In genomic region chr9:107514303-107514955, GRCm38 (mm10) we compare ENCODE assay signal across 9 mouse cellular contexts. TPM values are rescaled to one million over a fixed set of nuclear protein-coding genes. Genes with fewer than 3 reads are reported as not detected.
DNase-seq lines count a peak whose midpoint lies in the region; ATAC-seq and TF ChIP-seq lines count a peak whose summit lies in the region.
"Had no signal": no experiment of that assay in that cellular context is flagged by ENCODE, and none has a peak within 500 bp of the region (broad histone marks: within the 10 kb centered on the region; RNA-seq: fewer than 3 reads in every experiment).

No protein-coding gene starts in this region.

- H3K27ac ChIP-seq in ES-Bruce4 (ENCODE audit: insufficient read depth, low read length) = no peak overlapping the region
- H3K27ac ChIP-seq in forebrain, embryonic 11.5 days (ENCODE audit: low read depth, low read length) = no peak overlapping the region

- H3K36me3 ChIP-seq in ES-Bruce4 (ENCODE audit: control insufficient read depth, insufficient read depth, low read length, poor library complexity, severe bottlenecking) = no peaks in the 10 kb centered on the region
- H3K36me3 ChIP-seq in forebrain, embryonic 11.5 days (ENCODE audit: control insufficient read depth, insufficient read depth, low read length) = no peaks in the 10 kb centered on the region

- H3K4me1 ChIP-seq in ES-Bruce4 (ENCODE audit: control insufficient read depth, insufficient read depth, low read length) = no peaks in the 10 kb centered on the region
- peaks cover 7% of the 10 kb centered on the region for H3K4me1 ChIP-seq in forebrain, embryonic 11.5 days (replicated peaks; ENCODE audit: control insufficient read depth, insufficient read depth, low read length)

- H3K4me3 ChIP-seq in ES-Bruce4 (ENCODE audit: low read depth, low read length) = no peak overlapping the region
- H3K4me3 ChIP-seq in forebrain, embryonic 11.5 days (ENCODE audit: low read depth, low read length) = no peak overlapping the region

- no peak overlapping the region for H3K4me2 ChIP-seq in forebrain, embryonic 11.5 days (ENCODE audit: low read depth, low read length, severe bottlenecking)

- intact Hi-C loops in heart, postnatal 36 days (cut with DNase I) = loop anchor here (1.0 to 2.0 kb wide), 2 partner anchors 148 to 156 kb away; no protein-coding TSS in a partner anchor

- no peaks in the 10 kb centered on the region for H3K9me3 ChIP-seq in ES-Bruce4 (replicated peaks; ENCODE audit: control insufficient read depth, insufficient read depth, low read length, poor library complexity, severe bottlenecking)
- H3K9me3 ChIP-seq in forebrain, embryonic 11.5 days (ENCODE audit: control insufficient read depth, low read length) = no peaks in the 10 kb centered on the region

- TF ChIP-seq POLR2A in ES-Bruce4 (IDR thresholded peaks at IDR 0.05; ENCODE audit: insufficient read depth, low read length) = no peak

- WGBS in forebrain, embryonic 11.5 days = 26% methylated on average over 14 of the region's 14 CpGs

- no peak overlapping the region for H3K9ac ChIP-seq in ES-Bruce4 (ENCODE audit: low read depth, poor library complexity, severe bottlenecking)
- no peak overlapping the region for H3K9ac ChIP-seq in forebrain, embryonic 11.5 days (ENCODE audit: low read length)

- peak; percentile 35; the same call in 1 of the 2 replicates for ATAC-seq in forebrain, embryonic 11.5 days (replicated peaks; ENCODE audit: low FRiP score)

- no peaks in the 10 kb centered on the region for H3K27me3 ChIP-seq in ES-Bruce4 (ENCODE audit: control insufficient read depth, insufficient read depth, low read length, poor library complexity, severe bottlenecking)
- H3K27me3 ChIP-seq in forebrain, embryonic 11.5 days (ENCODE audit: control insufficient read depth, insufficient read depth, low read length) = no peaks in the 10 kb centered on the region; the same call in 1 of the 2 replicates

- peak; percentile 100 for TF ChIP-seq CTCF in ES-Bruce4 (IDR thresholded peaks at IDR 0.05; ENCODE audit: low read depth, low read length)

- TF ChIP-seq EP300 in ES-Bruce4 (IDR thresholded peaks at IDR 0.05; ENCODE audit: insufficient read depth, low read depth, low read length) = 0 out of 2 replicates have a peak, but pooled peaks have one; percentile 52

- peak; percentile 60 for DNase-seq in c-Kit-negative CD71-positive TER-119-positive erythroid progenitor cells, embryonic 14.5 days (ENCODE audit: low read depth, low spot score)
- peak; percentile 95 for DNase-seq in forebrain, embryonic 11.5 days (ENCODE audit: low spot score)
- DNase-seq in heart, postnatal 36 days = peak; percentile 83 to 89
- DNase-seq in layer of hippocampus, adult 9-11 months = peak; percentile 63
- peak; percentile 88 for DNase-seq in lung, postnatal 14 days
- peak; percentile 58 for DNase-seq in retina, adult 2 months (ENCODE audit: low read depth, low spot score)
- peak; percentile 86 for DNase-seq in thymus, postnatal 14 days

RNA-seq across cellular contexts. Expression of gene Tmem115, which starts 19.3 kb away (rescaled TPM):
- 10.7 and 11.6 TPM in 2 replicates for polyA plus RNA-seq in ES-Bruce4 (2011; ENCODE audit: insufficient read depth, insufficient read length, low read depth, missing spikeins)
- 40.2 and 43.7 TPM in 2 replicates for polyA plus RNA-seq in forebrain, embryonic 11.5 days (2014; fragmentation: Nextera tagmentation; extraction: Ambion mirVana)
- total RNA-seq in heart, postnatal 36 days (2021) = 10 to 100 TPM; 22.7 to 26.8 TPM

RNA-seq across cellular contexts. Expression of gene Cyb561d2, which starts 27.6 kb away (rescaled TPM):
- polyA plus RNA-seq in ES-Bruce4 (2011; ENCODE audit: insufficient read depth, insufficient read length, low read depth, missing spikeins) = 7.7 and 9.2 TPM in 2 replicates
- 14.3 and 18.7 TPM in 2 replicates for polyA plus RNA-seq in forebrain, embryonic 11.5 days (2014; fragmentation: Nextera tagmentation; extraction: Ambion mirVana)
- 1 to 10 TPM; 4.7 to 5.3 TPM for total RNA-seq in heart, postnatal 36 days (2021)

RNA-seq across cellular contexts. Expression of gene Nprl2, which starts 27.6 kb away (rescaled TPM):
- 32.3 and 32.7 TPM in 2 replicates for polyA plus RNA-seq in ES-Bruce4 (2011; ENCODE audit: insufficient read depth, insufficient read length, low read depth, missing spikeins)
- 40.7 and 43.7 TPM in 2 replicates for polyA plus RNA-seq in forebrain, embryonic 11.5 days (2014; fragmentation: Nextera tagmentation; extraction: Ambion mirVana)
- 10 to 100 TPM; 17.5 to 18.5 TPM for total RNA-seq in heart, postnatal 36 days (2021)

RNA-seq across cellular contexts. Expression of gene Zmynd10, which starts 32.7 kb away (rescaled TPM):
- polyA plus RNA-seq in ES-Bruce4 (2011; ENCODE audit: insufficient read depth, insufficient read length, low read depth, missing spikeins) = not detected in 2 replicates
- polyA plus RNA-seq in forebrain, embryonic 11.5 days (2014; fragmentation: Nextera tagmentation; extraction: Ambion mirVana) = 1.1 and 2.3 TPM in 2 replicates
- not detected for total RNA-seq in heart, postnatal 36 days (2021)
- polyA plus RNA-seq: heart, embryonic 14.5 days had no signal

RNA-seq across cellular contexts. Expression of gene Rassf1, which starts 36.9 kb away (rescaled TPM):
- 23.7 and 24.8 TPM in 2 replicates for polyA plus RNA-seq in ES-Bruce4 (2011; ENCODE audit: insufficient read depth, insufficient read length, low read depth, missing spikeins)
- polyA plus RNA-seq in forebrain, embryonic 11.5 days (2014; fragmentation: Nextera tagmentation; extraction: Ambion mirVana) = 48.2 and 51.8 TPM in 2 replicates
- total RNA-seq in heart, postnatal 36 days (2021) = 10 to 100 TPM; 16.5 to 17.3 TPM
